Mouse (Mus musculus): Measurements from ENCODE around the gene Gjb3.

DNA sequence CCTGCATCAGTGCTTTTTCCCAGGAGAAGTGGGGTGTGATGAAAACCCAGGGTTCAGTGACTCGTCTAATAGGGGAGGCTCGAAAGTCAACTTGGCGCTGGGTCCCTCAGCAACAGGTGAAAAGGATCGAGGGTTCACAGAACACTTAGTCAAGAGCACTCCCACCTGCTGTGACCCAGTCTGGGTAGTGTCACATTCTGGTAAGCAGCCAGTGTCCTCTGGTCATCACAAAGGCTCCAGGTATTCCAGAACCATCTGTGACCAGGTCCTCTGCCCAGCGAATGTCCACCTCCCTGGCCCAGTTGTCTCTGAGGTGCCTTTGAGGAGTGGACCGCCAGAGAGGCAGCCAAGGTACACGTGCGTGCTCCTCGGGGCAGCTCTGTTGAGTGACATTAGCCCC is 19.1 kb downstream of the Gjb3 start:
- TF ChIP-seq POLR2A (IDR thresholded peaks at IDR 0.05; ENCODE audit: insufficient read length, low read depth) (no peak), MYOG (IDR thresholded peaks at IDR 0.05; ENCODE audit: control insufficient read depth in 1 of 3, insufficient read depth in 1 of 3, insufficient read length in 2 of 3, low read depth in 2 of 3) (no peak), TCF12 (IDR thresholded peaks at IDR 0.05; ENCODE audit: insufficient read depth, poor library complexity, severe bottlenecking) (no peak), MAX (IDR thresholded peaks at IDR 0.05; ENCODE audit: low read depth) (no peak)
